Mouse (Mus musculus) cerebellum, adult 9-11 months (tissue): ENCODE results near the gene Galntl6.

Experiments
- DNase-seq: peaks from one replicate; pipeline ENCODE4 v3.0.0; 2022

Galntl6 gene

DNA sequence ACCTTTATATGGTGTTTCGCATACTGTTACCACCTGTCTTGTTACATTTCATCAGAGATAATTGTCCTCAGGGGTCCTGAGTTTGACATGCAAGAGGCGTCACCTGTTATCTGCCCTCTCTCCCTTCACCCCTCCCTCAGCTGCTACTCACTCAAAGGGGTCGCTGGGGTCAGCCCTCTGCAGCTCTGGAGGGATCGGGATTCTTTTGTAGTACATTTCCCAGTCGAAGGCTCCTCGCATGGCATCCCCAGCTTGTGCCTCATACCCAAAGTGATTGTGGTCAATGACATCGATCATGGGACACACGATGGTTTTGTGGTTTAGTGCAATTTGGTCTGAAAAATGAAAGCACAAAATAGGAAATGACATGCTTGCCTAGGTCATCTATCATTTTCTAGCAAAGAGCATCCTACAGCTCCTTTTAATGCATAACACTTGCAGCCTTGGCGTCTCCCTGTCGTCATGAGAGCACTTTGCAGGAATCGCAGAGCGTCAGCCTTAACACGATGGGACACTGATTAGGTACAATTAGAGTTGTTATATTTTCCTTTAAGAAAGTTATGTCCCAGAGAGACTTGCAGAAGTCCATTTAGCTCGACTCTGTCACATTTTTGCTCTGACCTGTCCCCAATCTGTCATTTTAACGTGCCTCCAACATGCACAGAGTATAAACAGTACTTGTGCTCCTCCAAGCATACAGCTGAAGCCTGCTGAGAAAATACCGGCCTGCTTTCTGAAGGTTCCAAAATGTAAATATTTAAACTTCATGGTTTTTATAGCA lies 954.1 kb downstream of the Galntl6 start:
- no peak for DNase-seq

DNA sequence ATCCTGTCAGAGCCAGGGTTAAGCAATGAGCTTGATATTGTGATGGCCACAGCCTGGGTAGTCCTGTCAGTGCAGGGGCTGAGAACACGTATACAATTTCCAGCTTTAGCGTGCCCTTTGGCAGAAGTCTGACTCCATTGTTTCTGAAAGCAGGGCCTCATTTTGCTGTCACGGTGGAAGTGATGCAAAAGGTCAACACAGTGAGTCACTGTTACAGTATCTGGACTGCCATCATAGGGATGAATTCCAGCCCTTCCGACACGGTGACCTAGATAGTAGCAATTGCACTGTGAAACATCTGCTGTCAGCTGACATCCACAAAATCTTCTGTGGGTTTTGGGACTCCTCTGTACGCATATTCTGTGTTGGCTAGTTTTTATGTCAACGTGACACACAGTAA lies 956.9 kb downstream of the Galntl6 start:
- no peak for DNase-seq

DNA sequence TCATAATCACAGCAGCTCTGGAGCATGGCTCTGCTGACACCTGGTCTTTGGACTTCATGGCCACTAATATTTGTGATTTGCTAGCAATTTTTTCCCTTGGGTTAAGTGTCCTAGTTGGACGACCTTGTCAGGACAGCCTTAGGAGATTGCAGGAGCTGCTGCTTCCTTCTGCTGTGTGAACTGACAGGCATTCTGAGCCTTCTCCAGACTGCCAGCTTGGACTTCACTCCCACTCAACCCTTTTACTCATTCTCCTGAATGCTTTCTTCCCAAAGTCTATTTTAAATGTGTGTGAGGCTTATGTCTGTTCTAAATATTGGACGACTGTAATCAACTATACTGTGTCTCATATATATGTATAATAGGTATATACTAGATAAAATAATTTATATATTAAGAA lies 971.3 kb downstream of the Galntl6 start:
- DNase-seq, result peak; percentile 27

DNA sequence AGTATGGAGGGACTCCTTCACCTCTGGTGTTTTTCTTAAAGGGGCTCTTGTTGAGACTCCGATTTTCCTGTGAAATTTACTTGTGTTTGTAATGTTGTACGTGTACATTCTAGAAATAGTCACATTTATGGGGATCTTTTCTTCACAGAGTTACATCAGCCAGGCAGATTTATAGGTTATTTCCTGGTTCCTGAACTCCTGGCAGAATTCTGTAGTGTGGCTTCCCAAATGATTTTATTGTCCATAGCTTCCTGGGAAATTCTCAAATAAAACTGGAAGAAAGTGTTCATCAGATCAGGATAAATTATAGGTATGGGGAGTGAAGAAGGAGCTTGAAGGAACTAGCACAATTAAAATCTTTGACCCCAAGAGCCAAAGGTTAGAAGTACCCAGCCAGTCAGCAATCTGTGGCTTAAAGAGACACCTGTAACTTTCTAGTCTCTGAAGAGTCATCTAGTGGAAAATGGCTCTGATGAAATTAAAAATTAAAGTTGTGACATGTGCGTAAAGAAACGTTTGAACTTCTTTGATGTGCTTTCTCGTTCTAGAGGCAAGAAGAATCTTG lies 972.5 kb downstream of the Galntl6 start:
- DNase-seq, result no peak

DNA sequence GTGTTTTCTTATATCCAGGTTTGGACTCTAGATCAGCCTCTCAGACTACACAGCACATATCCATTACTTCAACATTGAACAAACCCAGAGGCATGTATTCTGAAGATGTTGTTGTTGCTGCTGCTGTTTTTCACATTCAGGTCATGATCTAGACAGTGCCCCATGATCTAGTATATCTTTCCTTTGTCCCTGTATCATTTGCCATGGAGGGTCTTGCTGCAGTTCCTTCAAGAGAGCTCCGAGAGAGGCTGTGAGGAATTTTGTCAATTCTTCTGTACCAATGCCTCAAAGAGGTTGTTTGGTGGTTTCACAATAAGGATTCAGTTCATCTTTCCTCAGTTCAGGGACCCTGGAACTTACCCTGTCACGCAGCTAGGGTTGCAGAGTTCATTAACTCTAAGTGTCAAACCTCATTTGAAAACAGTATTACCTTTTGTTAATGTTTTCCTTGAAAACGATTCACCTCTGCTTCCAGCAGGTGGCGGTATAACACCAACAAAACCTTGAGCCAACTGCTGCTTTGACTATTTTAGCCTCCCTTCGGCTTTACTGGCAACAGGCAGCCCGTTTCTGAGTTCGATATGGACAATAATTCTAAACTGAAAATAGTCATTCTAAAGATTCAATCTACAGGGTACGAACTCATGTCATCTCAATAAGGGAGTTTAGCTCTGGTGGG lies 973.1 kb downstream of the Galntl6 start:
- DNase-seq, result peak; percentile 77

DNA sequence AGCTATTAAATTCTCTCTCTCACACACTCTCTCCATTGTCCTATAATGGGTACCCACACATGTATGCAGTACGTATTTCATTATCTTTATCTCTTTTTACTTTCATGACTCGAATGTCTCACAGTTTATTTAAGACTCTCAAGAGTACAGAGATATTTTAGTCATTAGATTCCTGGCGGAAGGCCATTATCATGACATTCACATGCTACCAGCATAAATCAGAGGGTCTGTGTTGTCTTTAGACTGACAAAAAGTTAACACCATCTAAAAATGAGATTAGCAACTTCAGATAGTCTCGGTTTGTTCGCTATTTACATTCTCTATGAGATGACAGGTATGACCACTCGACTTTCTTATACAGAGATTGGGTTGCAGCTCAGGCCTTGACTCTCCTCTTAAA lies 985.4 kb downstream of the Galntl6 start:
- no peak for DNase-seq

DNA sequence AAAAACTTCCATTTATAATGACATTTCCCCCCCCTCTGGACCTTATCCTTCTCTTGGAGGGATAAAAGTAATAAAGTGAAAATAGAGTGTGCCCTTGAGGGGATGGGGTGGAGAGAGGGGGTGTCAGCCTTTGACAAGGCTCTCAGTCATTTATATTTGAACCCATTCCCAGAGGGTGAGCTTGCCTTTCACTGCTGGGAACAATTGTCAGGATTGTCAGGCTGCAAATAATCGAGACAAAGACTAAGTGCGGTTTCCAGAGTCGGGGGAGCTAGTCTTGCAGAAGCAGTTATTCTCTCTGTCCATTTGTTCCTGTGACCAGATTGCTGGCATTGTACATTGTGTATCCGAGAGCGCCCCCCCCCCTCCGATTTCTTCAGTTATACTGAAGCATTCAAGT lies 988.9 kb downstream of the Galntl6 start:
- no peak for DNase-seq

DNA sequence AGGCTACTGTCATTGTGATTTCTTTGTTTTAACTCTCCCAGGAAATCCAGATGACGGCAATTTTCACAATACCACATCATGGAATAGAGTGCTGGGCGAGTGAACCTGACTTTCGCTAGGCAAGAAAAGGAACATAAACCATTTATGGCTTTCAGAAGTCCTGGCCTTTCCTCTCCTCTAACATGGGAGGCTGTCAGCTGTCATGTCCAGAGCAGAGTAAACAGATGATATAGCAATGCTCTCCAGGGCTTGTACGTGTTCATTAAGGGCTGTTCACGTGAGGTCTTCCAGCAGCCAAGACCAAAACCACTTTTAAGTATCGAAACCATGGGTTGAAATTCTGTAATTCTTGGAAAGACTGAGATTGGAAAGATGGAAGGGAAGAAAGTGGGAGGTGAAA lies 989.3 kb downstream of the Galntl6 start:
- no peak for DNase-seq

DNA sequence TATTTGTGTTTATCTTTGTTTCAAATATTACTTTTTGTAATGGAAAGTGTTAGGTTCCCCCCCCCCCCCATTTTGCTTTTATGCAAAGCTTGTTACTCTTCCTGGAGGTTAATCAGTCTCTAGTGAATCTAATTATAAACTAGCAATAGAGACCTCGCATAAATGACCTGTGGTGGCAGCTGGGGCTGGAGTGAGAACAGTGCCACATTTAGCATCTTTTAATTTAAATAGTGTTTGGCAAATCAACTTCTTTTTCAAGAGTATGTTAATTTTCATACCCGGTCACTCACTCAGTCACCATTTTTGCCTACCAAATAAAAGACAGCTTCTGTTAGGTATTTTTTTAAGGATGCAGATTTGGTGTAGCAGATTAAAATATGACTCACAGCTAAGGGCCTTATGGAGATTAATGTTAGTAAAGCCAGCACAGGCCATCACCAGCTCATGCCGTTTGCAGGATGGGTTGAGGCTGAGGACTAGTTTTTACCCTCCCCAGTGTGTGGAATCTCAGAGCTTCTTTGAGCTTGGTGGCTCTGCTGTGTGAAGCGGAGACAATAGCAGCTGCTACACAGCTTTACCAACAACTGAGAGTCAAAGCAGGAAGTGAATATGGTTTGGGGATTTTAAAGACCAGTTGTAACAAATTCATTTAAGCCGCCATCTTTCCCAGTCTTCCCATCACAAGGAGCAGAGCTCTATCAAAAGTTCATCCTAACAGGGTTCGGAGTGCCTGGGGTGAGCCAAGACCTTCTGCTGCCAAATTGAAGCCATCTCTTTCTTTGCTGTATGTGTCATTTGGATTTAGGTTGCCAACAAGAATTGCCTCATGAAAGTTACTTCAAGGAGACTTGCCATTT lies 990.0 kb downstream of the Galntl6 start:
- DNase-seq, result no peak

DNA sequence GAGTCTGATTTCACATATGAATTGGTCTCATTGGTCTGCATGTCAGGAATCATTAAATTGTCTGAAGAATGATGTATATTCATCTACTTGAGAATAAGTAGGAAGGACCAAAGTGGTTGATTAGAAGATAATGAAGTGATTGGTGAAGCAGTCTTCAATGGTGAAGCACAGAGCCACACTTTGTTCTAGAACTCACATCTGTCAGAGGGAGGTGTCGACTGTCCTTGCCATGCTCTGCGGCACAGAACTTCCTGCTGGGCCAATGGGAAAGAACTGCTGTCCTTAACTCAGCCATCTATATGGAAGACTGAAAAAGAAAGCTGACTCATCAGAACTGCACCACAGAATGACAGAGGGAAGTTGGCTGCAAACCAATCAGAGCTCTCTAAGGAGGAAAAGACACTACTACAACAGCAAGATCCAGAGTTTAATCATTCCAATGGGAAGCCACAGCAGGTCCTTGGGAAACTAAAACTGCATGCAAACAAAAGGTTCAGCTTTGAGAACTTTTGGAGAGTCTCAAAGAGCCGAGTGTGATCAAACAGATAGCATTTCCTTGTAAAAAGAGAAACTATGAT lies 992.0 kb downstream of the Galntl6 start:
- no peak for DNase-seq

DNA sequence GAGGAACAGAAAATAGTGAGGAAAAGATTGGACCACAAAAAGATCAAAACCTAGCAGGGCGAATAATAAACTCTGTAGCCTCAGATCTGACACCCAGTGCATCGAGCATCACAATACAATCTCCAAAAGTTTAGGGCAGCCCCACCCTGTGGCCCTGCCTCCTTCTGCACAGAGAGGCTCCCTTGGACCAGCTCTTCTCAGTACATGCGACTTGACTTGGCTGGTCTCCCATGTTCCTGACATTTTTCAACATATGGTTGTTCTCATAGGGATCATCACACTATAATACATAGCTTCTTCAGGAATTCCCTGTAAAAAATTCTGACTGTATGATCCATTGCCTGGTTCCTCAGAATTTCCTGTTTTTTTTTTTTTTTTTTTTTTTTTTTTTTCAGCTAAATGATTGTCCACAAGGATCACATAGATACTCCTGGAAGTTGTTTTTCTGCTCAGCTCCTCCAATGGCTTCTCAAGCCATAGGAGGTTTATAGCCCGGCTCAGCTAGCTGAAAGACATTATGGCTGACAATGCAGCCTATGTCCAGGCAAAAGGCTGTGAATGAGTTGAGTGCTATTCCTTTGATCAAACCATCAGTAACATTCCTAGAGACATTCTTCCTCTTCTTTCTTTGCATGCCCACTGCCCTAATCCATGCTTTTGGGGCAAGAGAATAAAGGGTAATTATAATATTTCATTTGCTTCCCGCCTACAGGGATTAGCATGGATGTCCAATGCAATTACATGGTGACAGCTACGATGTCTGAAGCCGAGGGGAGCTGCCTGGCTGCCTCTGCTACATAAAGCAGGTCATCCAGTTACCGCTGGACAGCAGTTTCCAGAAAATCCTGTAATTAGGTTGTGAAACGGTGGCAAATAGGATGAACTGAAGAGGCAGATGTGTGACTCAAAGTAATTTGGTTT lies 993.5 kb downstream of the Galntl6 start:
- no peak for DNase-seq

DNA sequence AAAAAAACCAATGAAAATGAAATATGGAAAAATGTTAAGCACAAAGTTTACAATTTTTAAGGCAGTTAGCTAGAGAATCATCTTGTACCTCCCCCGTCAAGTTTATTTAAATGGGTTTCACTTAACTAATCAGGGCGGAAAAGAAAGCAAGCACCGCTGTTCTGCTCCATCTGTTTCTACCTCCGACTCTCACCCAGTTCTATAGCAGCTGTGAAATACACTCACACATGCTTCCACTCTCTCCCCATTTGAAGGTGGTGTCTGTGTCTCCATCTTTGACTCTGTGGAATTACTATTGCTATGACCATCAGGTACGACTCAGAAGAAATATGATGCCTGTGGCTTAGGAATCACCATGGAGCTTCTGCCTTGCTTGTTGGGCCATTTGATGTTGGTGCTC lies 1019.1 kb downstream of the Galntl6 start:
- no peak for DNase-seq

DNA sequence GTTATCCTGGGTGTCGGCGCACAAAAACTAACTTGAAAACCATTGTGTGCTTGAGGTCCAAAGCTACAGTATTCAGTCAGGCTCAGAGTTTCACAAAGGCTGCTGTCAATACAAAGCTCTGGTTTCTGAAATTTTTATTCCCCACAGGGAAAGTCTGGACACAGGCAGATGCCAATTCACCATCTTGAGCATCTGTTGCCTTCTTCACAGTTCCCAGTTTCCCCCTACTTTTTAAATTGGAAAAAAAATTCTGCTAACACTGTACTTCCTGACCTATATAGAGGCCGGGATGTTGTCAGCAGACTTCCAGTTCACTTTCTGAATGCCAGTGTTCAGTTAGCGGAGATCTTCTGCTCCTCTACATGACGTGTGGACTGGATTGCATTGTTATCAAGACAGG lies 1020.3 kb downstream of the Galntl6 start:
- peak; percentile 23 for DNase-seq

DNA sequence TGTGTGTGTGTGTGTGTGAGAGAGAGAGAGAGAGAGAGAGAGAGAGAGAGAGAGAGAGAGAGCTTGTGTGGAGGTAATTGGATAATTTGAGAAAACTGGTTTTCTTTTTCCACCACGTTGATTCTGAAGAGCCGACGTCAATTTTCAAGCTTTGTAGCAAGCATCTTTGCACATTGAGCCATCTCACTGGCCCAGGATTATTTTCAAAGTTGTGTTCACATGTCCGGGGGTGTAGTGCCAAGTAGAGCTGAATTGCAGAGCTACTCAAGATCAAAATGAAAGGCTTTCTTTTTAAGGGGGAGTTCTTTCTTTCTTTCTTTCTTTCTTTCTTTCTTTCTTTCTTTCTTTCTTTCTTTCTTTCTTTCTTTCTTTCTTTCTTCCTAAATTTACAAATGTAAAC lies 1022.3 kb downstream of the Galntl6 start:
- DNase-seq, result no peak

DNA sequence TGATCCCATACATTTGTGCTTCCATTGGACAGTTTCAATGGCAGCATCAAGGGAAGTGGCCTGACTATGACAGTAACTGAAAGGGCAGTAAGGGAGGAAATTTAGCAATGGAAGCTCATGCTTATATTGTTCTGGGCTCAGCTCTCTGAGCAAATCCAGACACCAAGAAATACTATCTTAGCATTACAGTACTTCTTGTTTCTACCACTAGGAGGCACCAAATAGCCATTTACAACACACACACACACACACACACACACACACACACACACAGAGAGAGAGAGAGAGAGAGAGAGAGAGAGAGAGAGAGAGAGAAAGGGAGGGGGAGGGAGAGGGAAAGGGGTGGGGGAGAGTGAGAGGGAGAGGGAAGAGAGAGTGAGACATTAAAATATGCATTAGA lies 1023.6 kb downstream of the Galntl6 start:
- no peak for DNase-seq

DNA sequence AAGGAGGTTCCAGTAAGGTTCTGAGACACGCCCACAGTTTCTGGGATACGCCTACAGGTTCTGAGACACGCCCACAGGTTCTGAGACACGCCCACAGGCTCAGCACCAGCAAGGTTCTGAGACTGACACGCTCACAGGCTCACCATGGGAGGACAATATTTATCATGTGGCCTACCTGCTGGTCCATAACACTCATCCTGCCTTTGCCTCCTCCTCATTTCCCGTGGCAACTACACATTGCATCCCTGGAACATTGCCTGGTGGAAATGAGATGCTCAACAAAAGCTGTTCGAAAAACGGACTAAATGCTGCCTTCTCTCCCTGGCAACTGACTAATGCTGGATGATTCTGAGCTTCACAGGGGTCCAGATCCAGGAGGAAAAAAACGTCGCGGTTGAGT lies 1033.0 kb downstream of the Galntl6 start:
- peak; percentile 56 for DNase-seq

DNA sequence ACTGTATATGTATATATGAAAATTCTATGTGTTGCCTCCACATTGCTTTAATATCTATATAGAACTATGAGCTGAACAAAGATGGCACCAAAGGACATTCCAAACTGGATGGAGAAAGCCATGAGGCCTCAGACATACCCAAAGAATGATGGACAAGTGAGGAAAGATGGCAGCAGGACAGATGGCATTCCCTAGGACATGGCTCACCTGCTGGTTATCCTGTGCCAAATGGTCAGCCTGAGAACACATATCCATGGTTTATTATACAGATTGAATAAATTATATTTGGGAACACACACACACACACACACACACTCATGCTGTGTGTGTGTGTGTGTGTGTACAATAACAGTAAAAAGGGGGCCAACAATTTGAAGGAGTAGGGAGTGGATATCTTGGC lies 1063.4 kb downstream of the Galntl6 start:
- peak; percentile 50 for DNase-seq

DNA sequence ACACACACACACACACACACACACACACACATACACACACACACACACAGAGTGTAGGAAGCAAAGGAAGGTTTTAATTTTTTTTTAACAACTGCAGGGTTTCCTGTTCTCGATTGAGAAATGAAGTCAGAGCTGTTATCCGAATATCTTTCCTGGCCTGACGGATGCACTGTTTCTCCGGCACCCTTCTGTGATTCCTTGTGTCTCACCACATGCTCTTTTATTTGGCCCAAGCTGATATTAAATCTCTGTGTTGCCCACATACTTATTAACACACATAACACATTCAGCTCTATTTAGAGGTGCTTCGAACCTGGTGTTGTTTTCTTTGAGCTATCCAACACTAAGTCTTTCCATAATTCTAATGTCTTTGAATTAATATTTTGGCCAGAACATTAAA lies 1069.0 kb downstream of the Galntl6 start:
- DNase-seq, result peak; percentile 73

DNA sequence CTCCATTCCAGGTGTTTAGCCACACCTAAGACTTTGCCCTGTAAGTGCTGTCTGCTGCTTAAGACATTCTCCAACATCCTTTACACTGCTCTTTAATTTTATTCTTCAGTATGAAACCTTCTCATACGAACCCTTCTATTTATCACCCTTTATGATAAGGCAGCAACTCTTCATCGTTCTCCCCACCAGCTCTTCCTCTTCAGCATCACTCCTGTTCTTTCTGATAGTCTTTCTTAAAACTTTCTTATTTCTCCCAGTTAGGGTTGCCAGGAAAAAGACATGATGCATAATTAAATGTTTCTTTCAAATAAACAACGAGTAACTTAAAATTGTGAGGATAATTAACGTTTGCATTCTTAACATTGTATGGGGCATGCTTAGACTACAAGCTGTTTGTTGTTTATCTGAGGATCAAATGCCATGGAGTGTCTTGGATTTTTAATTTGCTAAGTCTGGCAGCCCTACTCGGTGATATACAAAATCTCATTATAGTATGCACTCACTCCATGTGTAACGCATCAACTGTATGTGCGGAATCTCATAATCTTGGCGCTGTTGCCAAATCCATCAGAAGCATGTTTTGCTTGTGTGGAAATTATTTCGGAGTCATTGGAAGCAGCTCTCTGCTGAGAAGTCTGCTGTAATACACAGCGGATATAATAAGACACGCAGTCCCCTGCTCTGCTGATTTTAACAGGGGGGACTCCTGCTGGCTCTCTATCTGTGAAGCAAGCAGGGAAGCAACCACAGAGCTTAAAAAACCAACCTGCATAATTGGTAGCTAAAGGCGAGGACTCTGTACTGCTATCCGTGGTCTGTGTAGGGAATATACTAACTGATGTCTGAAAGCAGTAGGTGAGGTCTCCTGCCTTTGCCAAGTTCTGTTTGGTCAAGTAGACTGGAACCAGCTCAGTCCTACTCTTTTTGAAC lies 1069.7 kb downstream of the Galntl6 start:
- DNase-seq, result peak; percentile 57

DNA sequence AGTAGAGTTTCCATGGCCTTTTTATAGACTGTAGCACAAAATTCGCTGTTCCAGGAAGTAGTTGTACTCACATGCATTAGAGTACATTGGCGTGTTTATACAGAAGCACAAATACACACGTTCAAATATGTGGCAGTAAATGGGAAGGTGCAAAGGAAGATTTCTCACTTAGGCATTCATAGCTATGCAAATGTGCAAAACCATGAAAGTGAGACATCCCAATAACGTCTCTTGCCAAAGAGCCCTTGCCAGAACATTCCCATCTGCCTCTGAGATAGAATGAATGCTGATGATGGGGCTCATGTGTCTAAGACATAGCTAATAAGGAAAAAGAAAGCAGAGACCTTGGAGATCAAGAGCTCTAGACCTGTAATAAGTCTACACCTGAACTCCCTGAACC lies 1071.0 kb downstream of the Galntl6 start:
- DNase-seq, result peak; percentile 29

DNA sequence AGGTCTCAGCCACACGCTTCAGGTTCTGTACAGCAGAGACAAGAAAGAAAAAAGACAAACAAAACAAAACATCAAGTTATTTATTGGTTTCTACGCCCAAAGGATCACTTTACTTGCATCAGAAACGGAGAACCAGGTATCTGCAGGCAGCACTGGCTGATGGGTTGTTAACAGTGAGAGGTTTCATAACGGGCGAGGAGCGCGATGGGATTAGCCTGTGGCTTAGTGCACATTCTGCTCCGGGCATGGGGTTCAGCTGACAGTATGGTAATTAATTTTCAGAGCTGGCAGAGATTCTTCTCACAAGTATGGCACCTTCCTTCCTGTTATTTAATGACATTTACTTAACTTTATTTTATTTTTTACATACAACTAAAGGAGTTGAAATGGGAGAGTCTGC lies 1075.1 kb downstream of the Galntl6 start:
- DNase-seq, result peak; percentile 66
